Mouse (Mus musculus): Measurements from ENCODE around the gene Fignl2.

Fignl2 gene

DNA sequence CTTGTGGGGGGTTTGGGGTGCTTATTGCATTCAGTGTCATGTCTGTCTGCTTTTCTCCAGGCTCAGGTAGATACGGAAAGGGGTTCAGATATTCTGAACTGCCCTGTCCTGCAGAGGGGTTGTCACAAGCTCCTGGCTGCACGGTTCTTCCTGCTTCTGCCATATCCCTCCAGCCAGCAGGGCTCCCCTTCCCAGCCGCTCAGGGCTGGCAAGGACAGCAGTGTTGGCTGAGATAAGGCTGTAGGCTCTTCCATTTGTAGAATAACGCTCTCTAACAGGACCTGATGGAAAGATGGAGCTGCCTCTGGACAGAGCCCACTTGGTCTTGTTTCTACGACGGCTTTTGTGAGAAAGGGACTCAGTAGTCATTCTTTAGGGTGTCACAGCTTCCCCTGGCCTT lies 36.4 kb downstream of the Fignl2 start:
- DNase-seq (ENCODE audit: extremely low read depth, insufficient read length, low spot score) = no peak

DNA sequence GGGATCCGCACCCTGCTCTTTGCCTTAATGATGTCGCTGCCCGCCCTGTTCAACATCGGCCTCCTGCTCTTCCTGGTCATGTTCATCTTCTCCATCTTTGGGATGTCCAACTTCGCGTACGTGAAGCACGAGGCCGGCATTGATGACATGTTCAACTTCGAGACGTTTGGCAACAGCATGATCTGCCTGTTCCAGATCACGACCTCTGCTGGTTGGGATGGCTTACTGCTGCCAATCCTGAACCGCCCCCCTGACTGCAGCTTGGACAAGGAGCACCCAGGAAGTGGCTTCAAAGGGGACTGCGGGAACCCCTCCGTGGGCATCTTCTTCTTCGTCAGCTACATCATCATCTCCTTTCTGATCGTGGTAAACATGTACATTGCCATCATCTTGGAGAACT lies 38.7 kb downstream of the Fignl2 start:
- no peak for DNase-seq (ENCODE audit: extremely low read depth, insufficient read length, low spot score)

DNA sequence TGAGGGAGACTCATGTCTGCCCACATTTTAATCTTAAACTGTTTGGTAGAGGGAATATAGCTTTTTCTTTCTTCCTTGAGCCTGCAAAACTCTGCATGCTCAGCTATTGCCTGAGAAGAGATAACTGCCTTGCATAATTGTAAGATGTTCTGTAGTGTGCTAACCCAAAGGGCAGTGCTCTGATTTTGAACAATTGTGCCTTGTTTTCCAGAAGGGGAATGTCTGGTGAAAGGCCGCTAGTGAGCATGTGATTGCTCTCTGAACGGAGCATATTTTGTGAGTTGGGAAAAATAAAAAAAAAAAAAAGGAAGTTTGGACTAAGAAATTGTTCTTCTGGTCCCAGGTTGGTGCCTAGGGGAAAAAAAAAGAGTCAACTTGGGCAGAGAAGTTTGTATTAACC lies 49.4 kb downstream of the Fignl2 start:
- no peak for DNase-seq (ENCODE audit: extremely low read depth, insufficient read length, low spot score)

DNA sequence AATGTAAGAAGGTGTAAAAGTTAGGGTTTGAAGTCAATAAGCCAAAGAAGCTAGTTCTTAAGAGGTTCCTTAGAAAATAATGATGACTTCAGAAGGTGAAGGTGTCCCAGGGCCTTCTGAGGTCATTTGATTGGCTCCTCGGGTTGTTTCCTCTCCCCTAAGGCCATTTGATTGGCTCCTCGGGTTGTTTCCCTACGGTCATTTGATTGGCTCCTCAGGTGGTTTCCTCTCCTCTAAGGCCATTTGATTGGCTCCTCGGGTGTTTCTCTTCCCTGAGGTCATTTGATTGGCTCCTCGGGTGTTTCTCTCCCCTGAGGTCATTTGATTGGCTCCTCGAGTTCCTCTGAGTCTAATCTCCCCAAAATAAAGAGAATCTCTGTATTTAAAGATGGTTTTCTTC lies 67.0 kb downstream of the Fignl2 start:
- DNase-seq (ENCODE audit: extremely low read depth, insufficient read length, low spot score) = no peak

DNA sequence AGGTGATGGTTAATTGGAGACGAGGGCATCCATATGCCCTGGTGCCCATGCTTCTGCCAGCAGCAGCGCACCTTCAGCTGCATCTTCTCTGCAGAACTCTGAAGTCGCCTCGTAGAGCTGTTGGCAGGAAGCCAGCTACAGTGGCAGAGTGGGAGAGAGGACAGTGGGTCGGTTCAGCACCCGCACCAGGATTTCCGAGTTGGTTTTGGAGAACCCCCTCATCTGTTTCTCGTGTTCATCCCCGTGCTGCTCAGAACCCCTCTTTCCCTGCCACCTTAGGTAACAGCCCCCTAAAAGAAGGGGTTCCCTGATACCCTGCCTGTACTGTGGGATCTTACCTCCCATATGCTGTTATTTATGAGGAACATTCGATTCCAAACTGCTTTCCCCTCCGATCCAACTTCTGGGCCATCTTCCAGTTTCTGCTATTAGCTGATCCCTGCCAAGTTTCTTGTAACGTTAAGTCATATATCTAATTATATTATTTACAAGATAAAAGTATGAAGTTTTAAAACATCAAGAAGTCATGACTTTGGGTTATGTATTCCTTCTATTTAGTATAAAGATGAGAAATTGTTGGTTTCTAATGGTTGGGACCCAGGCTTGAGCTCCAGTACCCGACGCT lies 69.9 kb downstream of the Fignl2 start:
- DNase-seq (ENCODE audit: extremely low read depth, insufficient read length, low spot score) = no peak

DNA sequence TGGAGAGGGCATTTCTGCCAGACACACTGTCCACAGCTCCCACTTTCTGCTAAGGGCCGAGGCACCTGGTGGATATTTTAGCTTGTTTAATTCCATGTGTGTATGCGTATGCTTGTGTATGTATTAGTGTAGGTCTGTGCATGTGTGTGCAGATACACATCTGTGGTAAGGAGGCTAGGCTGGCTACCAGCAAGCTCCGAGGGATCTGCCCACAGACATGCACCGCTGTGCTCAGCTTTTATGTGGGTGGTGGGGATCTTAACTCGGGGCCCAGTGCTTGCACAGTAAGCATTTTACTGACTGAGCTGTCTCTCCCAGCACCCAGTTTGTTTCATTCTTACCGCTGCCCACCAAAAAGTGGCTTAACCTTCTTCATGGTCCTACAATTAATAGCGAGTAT lies 71.1 kb downstream of the Fignl2 start:
- no peak for DNase-seq (ENCODE audit: extremely low read depth, insufficient read length, low spot score)

DNA sequence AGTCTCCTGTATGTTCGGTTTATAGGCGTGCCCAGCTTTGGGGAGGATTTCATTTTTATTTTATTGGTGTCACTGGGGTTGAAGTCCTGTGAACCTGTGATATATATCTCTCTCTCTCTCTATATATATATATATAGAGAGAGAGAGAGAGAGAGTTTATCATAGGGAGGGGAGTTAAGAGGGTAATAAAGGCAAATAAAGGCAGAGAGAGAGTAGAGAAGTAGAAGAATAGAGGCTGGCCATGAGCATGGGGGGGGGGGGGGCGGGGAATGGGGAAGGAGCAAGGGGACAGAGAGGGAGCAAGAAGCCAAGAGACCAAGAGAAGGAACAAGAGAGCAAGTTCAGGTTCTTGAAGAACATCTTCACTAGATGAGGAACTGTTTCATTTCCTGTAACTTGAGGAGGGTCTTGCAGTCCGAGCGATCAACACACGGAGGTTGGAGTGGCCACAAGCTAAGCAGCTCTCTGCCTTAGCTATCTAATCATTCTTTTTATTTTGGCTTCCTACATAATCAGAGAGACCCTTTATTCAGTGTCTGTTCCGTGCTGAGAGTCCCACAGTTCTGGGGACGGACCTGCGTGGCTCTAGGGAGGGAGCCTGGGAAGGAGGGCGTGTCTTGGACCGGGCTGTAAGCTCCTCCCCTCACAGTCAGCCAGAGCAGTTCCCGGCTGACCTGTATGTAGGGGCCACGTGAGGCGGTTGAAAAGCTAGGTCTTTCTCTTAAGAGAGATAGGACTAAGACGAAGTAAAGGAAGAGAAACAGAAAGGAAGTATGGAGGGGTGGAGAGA lies 71.9 kb downstream of the Fignl2 start:
- peak; percentile 16 for DNase-seq (ENCODE audit: extremely low read depth, insufficient read length, low spot score)

DNA sequence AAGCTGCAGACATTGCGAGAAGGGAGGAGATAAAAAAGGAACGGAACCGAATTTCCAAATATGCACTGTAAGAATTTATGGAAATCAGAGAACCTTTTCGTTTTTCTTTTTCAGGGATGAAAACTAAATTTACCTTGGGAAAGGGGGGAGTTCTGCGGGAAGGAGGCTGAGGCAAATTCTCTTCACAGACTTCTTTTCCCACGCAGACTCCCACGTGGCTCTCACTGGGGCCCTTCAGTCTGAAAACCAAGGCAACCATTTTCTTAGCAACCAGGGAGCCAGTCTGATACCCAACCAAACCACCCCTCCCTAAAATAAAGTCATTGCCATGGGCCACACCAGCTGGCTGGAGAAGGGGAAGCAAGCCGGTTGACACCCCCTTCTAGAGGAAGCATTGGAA lies 72.7 kb downstream of the Fignl2 start:
- no peak for DNase-seq (ENCODE audit: extremely low read depth, insufficient read length, low spot score)

DNA sequence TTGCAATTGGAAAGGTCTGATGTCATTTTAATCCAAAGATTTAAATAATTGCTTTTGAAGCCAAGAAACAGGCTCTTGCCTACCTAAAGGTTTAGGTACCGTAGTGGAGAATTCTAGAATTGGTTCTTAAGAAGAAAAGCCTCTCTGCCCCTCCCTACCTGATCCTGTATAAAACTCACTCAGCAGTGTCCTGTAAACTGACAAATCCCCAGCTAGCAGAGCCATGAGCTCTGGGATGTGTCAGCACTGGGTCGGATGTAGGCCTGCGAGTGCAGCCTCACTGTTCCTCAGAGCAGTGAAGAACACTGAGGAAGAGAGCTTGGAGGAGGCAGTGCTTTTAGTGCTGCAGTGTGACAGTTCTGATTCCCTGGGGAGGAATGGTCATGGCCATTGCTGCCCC lies 73.8 kb downstream of the Fignl2 start:
- no peak for DNase-seq (ENCODE audit: extremely low read depth, insufficient read length, low spot score)

DNA sequence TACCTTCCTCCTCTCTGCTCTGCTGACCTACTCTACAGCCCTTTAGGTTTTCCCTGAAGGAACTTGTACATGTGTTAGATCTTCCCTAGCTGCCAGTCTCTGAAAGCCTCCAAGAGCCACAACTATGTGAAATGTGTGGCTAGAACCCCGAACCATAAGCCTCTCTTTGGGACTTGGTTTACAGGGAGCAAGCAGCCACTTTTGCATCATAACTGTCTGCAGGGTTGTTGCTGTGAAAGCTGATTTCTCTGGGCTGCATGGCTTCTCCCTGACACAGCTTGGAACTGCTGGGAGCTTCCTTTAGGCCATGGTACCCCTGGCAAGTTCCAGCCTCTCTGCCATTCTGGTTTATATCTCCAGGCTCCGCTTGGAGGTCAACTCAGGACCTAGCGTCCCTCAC lies 75.9 kb downstream of the Fignl2 start:
- DNase-seq (ENCODE audit: extremely low read depth, insufficient read length, low spot score) = no peak

DNA sequence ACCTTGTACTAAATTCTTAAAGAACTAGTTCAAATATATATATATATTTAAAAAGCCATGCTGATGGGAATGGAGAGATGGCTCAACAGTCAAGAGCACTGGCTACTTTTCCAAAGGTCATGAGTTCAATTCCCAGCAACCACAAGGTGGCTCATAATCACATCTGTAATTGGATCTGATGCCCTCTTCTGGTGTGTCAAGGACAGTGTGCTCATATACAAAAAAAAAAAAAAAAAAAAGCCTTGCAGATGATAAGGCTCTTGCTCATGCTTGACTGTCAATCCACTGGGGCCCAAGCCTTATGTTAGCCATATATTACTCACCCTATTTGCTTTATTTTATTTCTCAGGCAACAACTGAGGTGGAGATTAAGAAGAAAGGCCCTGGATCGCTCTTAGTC lies 76.7 kb downstream of the Fignl2 start:
- DNase-seq (ENCODE audit: extremely low read depth, insufficient read length, low spot score) = no peak

All from 3134 (cell line).